7 mouse cellular contexts compared by ENCODE assay signal in genomic region chr13:21453449-21453848, GRCm38 (mm10). TPM values are rescaled to one million over a fixed set of nuclear protein-coding genes. Genes with fewer than 3 reads are reported as not detected.
A peak's percentile ranks its signal among the peaks of the same experiment; 100 is the strongest.
DNase-seq lines count a peak whose midpoint lies in the region; ATAC-seq and TF ChIP-seq lines count a peak whose summit lies in the region.

Gene Zscan26 (minus strand): TSS chr13:21453730.

- peak within 1 kb of the TSS; percentile 67 for H3K4me3 ChIP-seq in intestine, postnatal 0 days (ENCODE audit: low read depth, low read length)
- peak within 1 kb of the TSS; percentile 71 for H3K4me3 ChIP-seq in midbrain, embryonic 12.5 days
- peak within 1 kb of the TSS; percentile 86 for H3K4me3 ChIP-seq in small intestine, adult 2 months (ENCODE audit: low read depth, low read length)

- H3K9ac ChIP-seq in intestine, postnatal 0 days (ENCODE audit: low read depth, low read length): peak within 1 kb of the TSS; percentile 64
- H3K9ac ChIP-seq in midbrain, embryonic 12.5 days (replicated peaks): peak within 1 kb of the TSS; percentile 73

- 2% methylated on average over 23 of the region's 23 CpGs for WGBS in intestine, postnatal 0 days
- under 1% methylated on average over 23 of the region's 23 CpGs for WGBS in midbrain, embryonic 12.5 days
- WGBS in small intestine, adult 2 months: under 1% methylated on average over 23 of the region's 23 CpGs

- ATAC-seq in intestine, postnatal 0 days: peak; percentile 87
- peak; percentile 93 for ATAC-seq in midbrain, embryonic 12.5 days (ENCODE audit: low FRiP score, low read depth)

- no peaks in the 10 kb centered on the region; the same call in 1 of the 2 replicates for H3K36me3 ChIP-seq in intestine, postnatal 0 days (ENCODE audit: control insufficient read depth, insufficient read depth)
- H3K36me3 ChIP-seq in midbrain, embryonic 12.5 days: 0 out of 2 replicates have a peak, but pooled peaks cover 10% of the 10 kb centered on the region
- H3K36me3 ChIP-seq in small intestine, adult 2 months (ENCODE audit: control insufficient read depth, insufficient read depth, low read length): no peaks in the 10 kb centered on the region; the same call in 1 of the 2 replicates

- no peak for TF ChIP-seq CTCF in intestine, postnatal 0 days (IDR thresholded peaks at IDR 0.05; ENCODE audit: low read depth)
- TF ChIP-seq CTCF in small intestine, adult 2 months (IDR thresholded peaks at IDR 0.05; ENCODE audit: extremely low read depth, insufficient read length, insufficient replicate concordance, low read depth, low read length): no peak

- peak; percentile 80 to 81 for DNase-seq in adrenal gland, adult 18-20 months (ENCODE audit: low spot score in 2 of 2)
- peak; percentile 95 for DNase-seq in embryo, embryonic 10.5 days (ENCODE audit: low spot score)
- no peak for DNase-seq in gonadal fat pad, adult 2 months (ENCODE audit: low read depth)
- peak; percentile 75 for DNase-seq in left cerebral cortex, postnatal 4 days

- no peaks in the 10 kb centered on the region for H3K9me3 ChIP-seq in intestine, postnatal 0 days (ENCODE audit: control insufficient read depth)
- H3K9me3 ChIP-seq in midbrain, embryonic 12.5 days: no peaks in the 10 kb centered on the region

- TF ChIP-seq POLR2A in small intestine, adult 2 months (IDR thresholded peaks at IDR 0.05; ENCODE audit: low read depth, low read length): peak; percentile 76

- 0 out of 2 replicates have a peak, but pooled peaks cover 6% of the 10 kb centered on the region for H3K4me1 ChIP-seq in intestine, postnatal 0 days (replicated peaks; ENCODE audit: control insufficient read depth, insufficient read depth, low read length)
- H3K4me1 ChIP-seq in midbrain, embryonic 12.5 days: peaks cover 9% of the 10 kb centered on the region
- peaks cover 4% of the 10 kb centered on the region; the same call in 1 of the 2 replicates for H3K4me1 ChIP-seq in small intestine, adult 2 months (ENCODE audit: control insufficient read depth, insufficient read depth, insufficient read length, low read length)

- intact Hi-C loops in left cerebral cortex, postnatal 4 days (cut with DNase I): no loop called here

- peak within 1 kb of the TSS; percentile 79 for H3K27ac ChIP-seq in intestine, postnatal 0 days (ENCODE audit: low read depth, low read length)
- peak within 1 kb of the TSS; percentile 50; the same call in 1 of the 2 replicates for H3K27ac ChIP-seq in midbrain, embryonic 12.5 days (replicated peaks)
- peak within 1 kb of the TSS; percentile 54 for H3K27ac ChIP-seq in small intestine, adult 2 months (ENCODE audit: insufficient read depth, low read depth, low read length)

- peak within 1 kb of the TSS; percentile 73 for H3K4me2 ChIP-seq in intestine, postnatal 0 days (replicated peaks; ENCODE audit: low read depth)
- peak within 1 kb of the TSS; percentile 84 for H3K4me2 ChIP-seq in midbrain, embryonic 12.5 days (replicated peaks)

- H3K27me3 ChIP-seq in intestine, postnatal 0 days (replicated peaks; ENCODE audit: control insufficient read depth, insufficient read depth, low read length): no peaks in the 10 kb centered on the region
- peaks cover 22% of the 10 kb centered on the region for H3K27me3 ChIP-seq in midbrain, embryonic 12.5 days
- no peaks in the 10 kb centered on the region for H3K27me3 ChIP-seq in small intestine, adult 2 months (ENCODE audit: control insufficient read depth, insufficient read depth, low read length)

RNA-seq across cellular contexts. Expression of gene Zscan26, which starts in this region (rescaled TPM):
- 10 to 100 TPM; 36.3 to 41.8 TPM for total RNA-seq in adrenal gland, adult 18-20 months (2021)
- polyA plus RNA-seq in gonadal fat pad, adult 2 months (2012; rRNA removed): 22.6 and 23.8 TPM in 2 replicates
- polyA plus RNA-seq in intestine, postnatal 0 days (2015; fragmentation: Nextera tagmentation; extraction: Ambion mirVana): 11.4 and 14.7 TPM in 2 replicates
- 10 to 100 TPM; 27.0 to 28.7 TPM for total RNA-seq in left cerebral cortex, postnatal 4 days (2021)
- polyA plus RNA-seq in midbrain, embryonic 12.5 days (2016; fragmentation: Nextera tagmentation; extraction: Ambion mirVana): 24.4 and 24.6 TPM in 2 replicates
- polyA plus RNA-seq in small intestine, adult 2 months (2012; rRNA removed): 1.9 and 3.1 TPM in 2 replicates
